Mouse (Mus musculus) brown adipose tissue, adult 24 weeks (tissue): ENCODE results near the gene Rgs1. TPM values are rescaled to one million over a fixed set of nuclear protein-coding genes. Genes with fewer than 3 reads are reported as not detected.

Experiments used
- H3K27ac ChIP-seq: fragments of 200-500 bp; replicated peaks from 2 replicates; pipeline ENCODE4 v1.5.1; 2012; ENCODE audit warnings: low read depth, mild to moderate bottlenecking, low read length
- H3K4me1 ChIP-seq: fragments of 200-500 bp; 2 replicates; pipeline ENCODE4 v1.6.1; 2012; ENCODE audit warnings: low read length, mixed read lengths; ENCODE audit not compliant: control insufficient read depth, insufficient read depth, insufficient read length
- H3K4me3 ChIP-seq: fragments of 200-500 bp; 2 replicates; pipeline ENCODE4 v1.5.1; 2012; ENCODE audit warnings: low read depth, mild to moderate bottlenecking, low read length, moderate library complexity; ENCODE audit not compliant: insufficient read depth
- polyA plus RNA-seq: library from polyadenylated mRNA; stranded (reverse); fragments of >200 nt; gene quantifications from 2 replicates; pipeline ENCODE4 v1.2.4, GENCODE M21; 2012; ENCODE audit not compliant: missing spikeins, insufficient read depth, insufficient read length

Gene Rgs1
- polyA plus RNA-seq, 1 experiment, result 0.24 TPM

GRCm38 (mm10) chr1:144215230-144215629 lies 33.8 kb downstream of the Rgs1 start:
- H3K27ac ChIP-seq, result no peak overlapping the region
- no peaks in the 10 kb centered on the region for H3K4me1 ChIP-seq
- H3K4me3 ChIP-seq, result no peak overlapping the region

GRCm38 (mm10) chr1:144210912-144211311 lies 38.1 kb downstream of the Rgs1 start:
- Histone ChIP-seq H3K4me3 (no peak overlapping the region), H3K27ac (no peak overlapping the region), H3K4me1 (no peaks in the 10 kb centered on the region)

GRCm38 (mm10) chr1:144206281-144207061 lies 42.6 kb downstream of the Rgs1 start:
- no peak overlapping the region for H3K27ac ChIP-seq
- no peak overlapping the region for H3K4me3 ChIP-seq
- H3K4me1 ChIP-seq, result no peaks in the 10 kb centered on the region

GRCm38 (mm10) chr1:144204766-144205165 lies 44.3 kb downstream of the Rgs1 start:
- Histone ChIP-seq H3K27ac (no peak overlapping the region), H3K4me1 (no peaks in the 10 kb centered on the region), H3K4me3 (no peak overlapping the region)

- no peak overlapping the region for H3K27ac ChIP-seq
- H3K4me1 ChIP-seq, result no peaks in the 10 kb centered on the region
- H3K4me3 ChIP-seq, result no peak overlapping the region
These were observed 46.1 kb downstream of the Rgs1 start for GRCm38 (mm10) chr1:144202939-144203338.

- Histone ChIP-seq H3K4me1 (no peaks in the 10 kb centered on the region), H3K4me3 (no peak overlapping the region), H3K27ac (no peak overlapping the region)
These were observed 48.5 kb downstream of the Rgs1 start for GRCm38 (mm10) chr1:144200496-144200895.

- no peaks in the 10 kb centered on the region for H3K4me1 ChIP-seq
- no peak overlapping the region for H3K27ac ChIP-seq
- H3K4me3 ChIP-seq, result no peak overlapping the region
These were observed 49.5 kb downstream of the Rgs1 start for GRCm38 (mm10) chr1:144199538-144199937.

- Histone ChIP-seq H3K4me1 (no peaks in the 10 kb centered on the region), H3K27ac (no peak overlapping the region), H3K4me3 (no peak overlapping the region)
These were observed 51.4 kb downstream of the Rgs1 start for GRCm38 (mm10) chr1:144197684-144198083.

Other genes starting within 250 kb of the Rgs1 start
- gene Rgs2, start 245.1 kb downstream of the Rgs1 start, polyA plus RNA-seq, result 212 and 297 TPM in 2 replicates
- not detected in 2 replicates for gene Rgs13, start 71.9 kb downstream of the Rgs1 start, polyA plus RNA-seq